8 mouse cellular contexts compared by ENCODE assay signal in the genomic region with DNA sequence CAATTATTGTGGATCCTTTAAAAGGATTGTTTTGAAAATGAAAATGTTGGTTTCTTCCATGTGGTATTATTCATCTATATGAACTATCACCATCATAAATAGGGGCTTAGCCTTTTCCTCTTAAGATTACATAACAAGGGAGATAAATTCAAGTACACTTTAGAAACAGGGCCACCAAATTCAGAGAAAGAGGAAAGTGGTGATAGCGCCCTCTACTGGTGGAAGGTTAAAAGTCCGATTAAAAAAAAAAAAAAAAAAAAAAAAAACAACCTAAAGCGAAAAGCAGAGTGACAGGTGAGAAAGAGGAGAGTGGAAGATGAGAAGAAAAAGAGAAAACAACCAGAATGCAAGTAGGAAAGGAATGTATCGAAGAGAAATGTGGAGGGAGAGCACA.
A peak's percentile ranks its signal among the peaks of the same experiment; 100 is the strongest.
DNase-seq lines count a peak whose midpoint lies in the region; ATAC-seq and TF ChIP-seq lines count a peak whose summit lies in the region.

No protein-coding gene starts in this region.

- no peak overlapping the region for H3K4me3 ChIP-seq in gastrocnemius, adult 2 months
- H3K4me3 ChIP-seq in forebrain, embryonic 10.5 days = no peak overlapping the region

- ATAC-seq in megakaryocyte progenitor cell, adult 5-6 weeks (replicated peaks; ENCODE audit: poor library complexity) = peak; percentile 41; the same call in 1 of the 2 replicates

- intact Hi-C loops in gastrocnemius, adult 2 months (cut with DNase I) = loop anchor here (5.0 kb wide), 1 partner anchor 256 kb away; the partner anchor contains the start of gene Zdhhc14
- intact Hi-C loops in gastrocnemius, postnatal 36 days (cut with DNase I) = no loop called here

- no peaks in the 10 kb centered on the region for H3K9me3 ChIP-seq in forebrain, embryonic 10.5 days

- WGBS in forebrain, embryonic 10.5 days = 18% methylated on average over 4 of the region's 4 CpGs

- TF ChIP-seq CTCF in gastrocnemius, adult 2 months (IDR thresholded peaks at IDR 0.05) = peak; percentile 70

- H3K27ac ChIP-seq in gastrocnemius, adult 2 months = no peak overlapping the region
- no peak overlapping the region for H3K27ac ChIP-seq in forebrain, embryonic 10.5 days

- DNase-seq in gastrocnemius, adult 2 months = no peak
- no peak for DNase-seq in gastrocnemius, postnatal 36 days
- DNase-seq in ovary, postnatal 14 days (ENCODE audit: low spot score) = peak; percentile 15
- DNase-seq in ovary, postnatal 36 days (ENCODE audit: low spot score) = no peak
- peak; percentile 57 for DNase-seq in cerebellum, adult 8-10 months
- DNase-seq in yolk sac, embryonic 10.5 days (ENCODE audit: low spot score) = no peak
- DNase-seq in forebrain, embryonic 10.5 days (ENCODE audit: extremely low spot score, low spot score) = no peak

- peaks cover 8% of the 10 kb centered on the region for H3K4me1 ChIP-seq in forebrain, embryonic 10.5 days

- no peaks in the 10 kb centered on the region for H3K36me3 ChIP-seq in forebrain, embryonic 10.5 days (replicated peaks)

- H3K27me3 ChIP-seq in forebrain, embryonic 10.5 days (ENCODE audit: poor library complexity, severe bottlenecking) = 0 out of 2 replicates have a peak, but pooled peaks cover 7% of the 10 kb centered on the region

Comparison
In these comparisons a context has a peak if more than half of its experiments do, and no peak if none do; other contexts are left out.
1. DNase-seq: peak in ovary, postnatal 14 days (single experiment) and cerebellum, adult 8-10 months (single experiment); none in gastrocnemius, adult 2 months (single experiment), gastrocnemius, postnatal 36 days (0 of 2), ovary, postnatal 36 days (single experiment), yolk sac, embryonic 10.5 days (single experiment) and forebrain, embryonic 10.5 days (single experiment).